Mouse (Mus musculus) CH12.LX (cell line): ENCODE results near the gene Wfdc21. TPM values are rescaled to one million over a fixed set of nuclear protein-coding genes. Genes with fewer than 3 reads are reported as not detected.

ENCODE experiments used
- DNase-seq: peaks from one replicate; pipeline ENCODE4 v3.0.0-alpha.2; 2013; ENCODE audit errors: extremely low read depth
- H3K27ac ChIP-seq: 2 replicates; pipeline ENCODE4 v1.5.1; 2012; ENCODE audit warnings: low read depth, mild to moderate bottlenecking, control low read depth, moderate library complexity; ENCODE audit not compliant: insufficient read depth
- H3K27me3 ChIP-seq: replicated peaks from 2 replicates; pipeline ENCODE3; 2012; ENCODE audit warnings: inconsistent platforms
- H3K36me3 ChIP-seq, 2 experiments: replicated peaks in 1 of 2; 2 replicates each; pipeline versions ENCODE3 to v1.6.1; 2012; ENCODE audit warnings: inconsistent platforms in 1 of 2, low read length in 1 of 2, mild to moderate bottlenecking in 1 of 2, mixed read lengths in 1 of 2, moderate library complexity in 1 of 2; ENCODE audit not compliant: control insufficient read depth in 1 of 2, insufficient read depth in 1 of 2
- H3K4me1 ChIP-seq, 2 experiments: 2 replicates each; pipeline ENCODE4 v1.6.1; 2012; ENCODE audit warnings: inconsistent platforms in 1 of 2, moderate library complexity in 1 of 2; ENCODE audit not compliant: insufficient read depth in 2 of 2, control insufficient read depth in 1 of 2
- H3K4me2 ChIP-seq: 2 replicates; pipeline ENCODE4 v1.6.1; 2012; ENCODE audit warnings: low read depth, mild to moderate bottlenecking, control low read depth; ENCODE audit not compliant: poor library complexity, insufficient read depth, severe bottlenecking
- H3K4me3 ChIP-seq, 3 experiments: fragments of 150-350 bp in 1 of 3; sonication (generic) in 1 of 3; replicated peaks in 1 of 3; 2 replicates each; pipeline versions ENCODE3 to v1.5.1; 2011 to 2012; ENCODE audit warnings: low read depth in 2 of 3, low read length in 2 of 3, mild to moderate bottlenecking in 2 of 3, moderate library complexity in 2 of 3, control low read depth in 1 of 3, improper control_type of control experiment in 1 of 3, inconsistent platforms in 1 of 3, mixed read lengths in 1 of 3; ENCODE audit not compliant: poor library complexity in 1 of 3
- H3K79me2 ChIP-seq: replicated peaks from 2 replicates; pipeline ENCODE4 v1.6.1; 2012; ENCODE audit warnings: mild to moderate bottlenecking, moderate library complexity; ENCODE audit not compliant: control insufficient read depth, poor library complexity, insufficient read depth, severe bottlenecking; ENCODE audit errors: extremely low read depth
- H3K9ac ChIP-seq: 2 replicates; pipeline ENCODE4 v1.6.1; 2012; ENCODE audit warnings: low read depth, mild to moderate bottlenecking, control low read depth, moderate library complexity; ENCODE audit not compliant: insufficient read depth
- H3K9me3 ChIP-seq: replicated peaks from 2 replicates; pipeline ENCODE3; 2012; ENCODE audit warnings: low read length, inconsistent platforms, mixed read lengths
- BHLHE40 ChIP-seq: IDR thresholded peaks from 2 replicates; pipeline ENCODE4 v1.6.1; 2011; ENCODE audit warnings: mild to moderate bottlenecking, low read depth, low read length, improper control_type of control experiment
- CHD1 ChIP-seq: IDR thresholded peaks from 2 replicates; pipeline ENCODE4 v1.6.1; 2012; ENCODE audit warnings: low read depth, low read length, improper control_type of control experiment, inconsistent platforms
- CHD2 ChIP-seq: IDR thresholded peaks from 2 replicates; pipeline ENCODE4 v1.6.1; 2011; ENCODE audit warnings: low read length, improper control_type of control experiment
- CTCF ChIP-seq, 2 experiments: IDR thresholded peaks in 1 of 2; conservative IDR thresholded peaks in 1 of 2; 2 replicates each; pipeline ENCODE4 v1.5.1; 2011 to 2012; ENCODE audit warnings: low read depth in 2 of 2, low read length in 2 of 2, improper control_type of control experiment in 1 of 2, inconsistent platforms in 1 of 2, mild to moderate bottlenecking in 1 of 2, moderate library complexity in 1 of 2
- E2F4 ChIP-seq: IDR thresholded peaks from 2 replicates; pipeline ENCODE4 v1.6.1; 2011; ENCODE audit warnings: low read depth, low read length, improper control_type of control experiment; ENCODE audit not compliant: insufficient replicate concordance
- ELF1 ChIP-seq: IDR thresholded peaks from 2 replicates; pipeline ENCODE4 v1.6.1; 2014; ENCODE audit warnings: low read depth, mild to moderate bottlenecking, inconsistent platforms, low read length, improper control_type of control experiment
- EP300 ChIP-seq: IDR thresholded peaks from 2 replicates; pipeline ENCODE4 v1.6.1; 2011; ENCODE audit warnings: low read length, improper control_type of control experiment
- ETS1 ChIP-seq: conservative IDR thresholded peaks from 2 replicates; pipeline ENCODE4 v1.6.1; 2012; ENCODE audit warnings: low read depth, mild to moderate bottlenecking, inconsistent platforms, low read length, improper control_type of control experiment, moderate library complexity
- GABPA ChIP-seq: IDR thresholded peaks from 2 replicates; pipeline ENCODE4 v1.6.1; 2012; ENCODE audit warnings: low read depth, low read length, improper control_type of control experiment, inconsistent platforms; ENCODE audit not compliant: insufficient replicate concordance
- HCFC1 ChIP-seq: IDR thresholded peaks from 2 replicates; pipeline ENCODE4 v1.6.1; 2012; ENCODE audit warnings: low read depth, mild to moderate bottlenecking, inconsistent platforms, low read length, improper control_type of control experiment
- IRF4 ChIP-seq: IDR thresholded peaks from 2 replicates; pipeline ENCODE4 v1.6.1; 2014; ENCODE audit warnings: low read depth, mild to moderate bottlenecking, inconsistent platforms, low read length, improper control_type of control experiment
- JUN ChIP-seq: IDR thresholded peaks from 2 replicates; pipeline ENCODE4 v1.6.1; 2011; ENCODE audit warnings: low read depth, mild to moderate bottlenecking, low read length, improper control_type of control experiment, moderate library complexity; ENCODE audit not compliant: insufficient read depth
- JUND ChIP-seq: conservative IDR thresholded peaks from 2 replicates; pipeline ENCODE4 v1.6.1; 2011; ENCODE audit warnings: low read depth, low read length, improper control_type of control experiment
- KAT2A ChIP-seq: IDR thresholded peaks from 2 replicates; pipeline ENCODE4 v1.6.1; 2012; ENCODE audit warnings: low read length, improper control_type of control experiment, inconsistent platforms; ENCODE audit not compliant: insufficient replicate concordance
- MAFK ChIP-seq: IDR thresholded peaks from 2 replicates; pipeline ENCODE4 v1.6.1; 2011; ENCODE audit warnings: low read length, improper control_type of control experiment; ENCODE audit not compliant: insufficient replicate concordance
- MAX ChIP-seq: IDR thresholded peaks from 2 replicates; pipeline ENCODE4 v1.6.1; 2011; ENCODE audit warnings: low read length, improper control_type of control experiment
- MAZ ChIP-seq: IDR thresholded peaks from 2 replicates; pipeline ENCODE4 v1.6.1; 2012; ENCODE audit warnings: low read depth, mild to moderate bottlenecking, inconsistent platforms, low read length, improper control_type of control experiment, moderate library complexity
- MEF2A ChIP-seq: IDR thresholded peaks from 2 replicates; pipeline ENCODE4 v1.6.1; 2014; ENCODE audit warnings: low read depth, mild to moderate bottlenecking, inconsistent platforms, low read length, improper control_type of control experiment, borderline replicate concordance
- MXI1 ChIP-seq: IDR thresholded peaks from 2 replicates; pipeline ENCODE4 v1.6.1; 2011; ENCODE audit warnings: mild to moderate bottlenecking, low read depth, low read length, improper control_type of control experiment
- MYC ChIP-seq: IDR thresholded peaks from 2 replicates; pipeline ENCODE4 v1.6.1; 2011; ENCODE audit warnings: low read depth, mild to moderate bottlenecking, improper control_type of control experiment, low read length
- NELFE ChIP-seq: IDR thresholded peaks from 2 replicates; pipeline ENCODE4 v1.6.1; 2011; ENCODE audit warnings: low read depth, low read length, improper control_type of control experiment
- NRF1 ChIP-seq: IDR thresholded peaks from 2 replicates; pipeline ENCODE4 v1.6.1; 2014; ENCODE audit warnings: low read depth, mild to moderate bottlenecking, inconsistent platforms, low read length, improper control_type of control experiment, moderate library complexity
- PAX5 ChIP-seq: IDR thresholded peaks from 2 replicates; pipeline ENCODE4 v1.6.1; 2012; ENCODE audit warnings: low read length, inconsistent platforms, mixed read lengths
- POLR2A ChIP-seq: IDR thresholded peaks from 2 replicates; pipeline ENCODE4 v1.6.1; 2011; ENCODE audit warnings: low read depth, mild to moderate bottlenecking, improper control_type of control experiment, low read length
- POLR2AphosphoS2 ChIP-seq: IDR thresholded peaks from 2 replicates; pipeline ENCODE4 v1.6.1; 2011; ENCODE audit warnings: low read depth, low read length, improper control_type of control experiment
- RAD21 ChIP-seq: IDR thresholded peaks from 2 replicates; pipeline ENCODE4 v1.6.1; 2011; ENCODE audit warnings: low read depth, mild to moderate bottlenecking, low read length, improper control_type of control experiment, moderate library complexity
- RCOR1 ChIP-seq: conservative IDR thresholded peaks from 2 replicates; pipeline ENCODE4 v1.6.1; 2012; ENCODE audit warnings: low read depth, mild to moderate bottlenecking, inconsistent platforms, low read length, improper control_type of control experiment
- SIN3A ChIP-seq: IDR thresholded peaks from 2 replicates; pipeline ENCODE4 v1.6.1; 2012; ENCODE audit warnings: low read length, improper control_type of control experiment, inconsistent platforms
- SMC3 ChIP-seq: IDR thresholded peaks from 2 replicates; pipeline ENCODE4 v1.6.1; 2011; ENCODE audit warnings: low read depth, low read length, improper control_type of control experiment
- TBP ChIP-seq: conservative IDR thresholded peaks from 2 replicates; pipeline ENCODE4 v1.6.1; 2011; ENCODE audit warnings: low read depth, low read length, improper control_type of control experiment
- TCF12 ChIP-seq: IDR thresholded peaks from 2 replicates; pipeline ENCODE4 v1.6.1; 2014; ENCODE audit warnings: low read depth, mild to moderate bottlenecking, inconsistent platforms, low read length, improper control_type of control experiment
- UBTF ChIP-seq: IDR thresholded peaks from 2 replicates; pipeline ENCODE4 v1.6.1; 2012; ENCODE audit warnings: low read depth, mild to moderate bottlenecking, inconsistent platforms, low read length, improper control_type of control experiment, moderate library complexity
- USF1 ChIP-seq: IDR thresholded peaks from 2 replicates; pipeline ENCODE4 v1.6.1; 2014; ENCODE audit warnings: low read depth, mild to moderate bottlenecking, inconsistent platforms, low read length, improper control_type of control experiment
- USF2 ChIP-seq: conservative IDR thresholded peaks from 2 replicates; pipeline ENCODE4 v1.6.1; 2011; ENCODE audit warnings: low read depth, low read length, improper control_type of control experiment
- ZC3H11A ChIP-seq: IDR thresholded peaks from 2 replicates; pipeline ENCODE4 v1.6.1; 2012; ENCODE audit warnings: low read depth, mild to moderate bottlenecking, inconsistent platforms, low read length, improper control_type of control experiment
- ZKSCAN1 ChIP-seq: IDR thresholded peaks from 2 replicates; pipeline ENCODE4 v1.6.1; 2012; ENCODE audit warnings: low read depth, inconsistent platforms, low read length, improper control_type of control experiment, borderline replicate concordance
- ZMIZ1 ChIP-seq: IDR thresholded peaks from 2 replicates; pipeline ENCODE4 v1.6.1; 2012; ENCODE audit warnings: low read depth, mild to moderate bottlenecking, inconsistent platforms, low read length, improper control_type of control experiment
- ZNF384 ChIP-seq: IDR thresholded peaks from 2 replicates; pipeline ENCODE4 v1.6.1; 2012; ENCODE audit warnings: low read depth, low read length, improper control_type of control experiment, inconsistent platforms
- dilution Hi-C: fragments of 300-500 bp; cut with MboI; formaldehyde crosslinking; loops from 2 replicates; pipeline ENCODE4 v1.14.3; 2020; ENCODE audit warnings: low sequenced_read_pairs; ENCODE audit not compliant: extremely low pct_unique_long_range_greater_than_20kb, extremely low pct_ligation_motif_present
- in situ Hi-C: fragments of 300-500 bp; cut with MboI; formaldehyde crosslinking; loops from 3 replicates; pipeline ENCODE4 v1.14.3; 2019; ENCODE audit warnings: low sequenced_read_pairs, low pct_ligation_motif_present, low pct_unique_long_range_greater_than_20kb, mixed read lengths
- polyA plus RNA-seq: library from polyadenylated mRNA; unstranded; fragments of >175 nt; gene quantifications from 2 replicates; pipeline ENCODE4 v1.2.1, GENCODE M21; 2012; ENCODE audit warnings: low read depth; ENCODE audit not compliant: insufficient read length
- total RNA-seq, 2 experiments: library from RNA; depleted of rRNA; stranded (reverse); fragments of 300-350 nt in 1 of 2; fragments of >200 nt in 1 of 2; gene quantifications; 2 replicates each; pipeline ENCODE4 v1.2.3; 2012 to 2014

Gene Wfdc21
- total and polyA plus RNA-seq, 3 experiments, result 1.6 to 14.7 (median 2.6) TPM

DNA sequence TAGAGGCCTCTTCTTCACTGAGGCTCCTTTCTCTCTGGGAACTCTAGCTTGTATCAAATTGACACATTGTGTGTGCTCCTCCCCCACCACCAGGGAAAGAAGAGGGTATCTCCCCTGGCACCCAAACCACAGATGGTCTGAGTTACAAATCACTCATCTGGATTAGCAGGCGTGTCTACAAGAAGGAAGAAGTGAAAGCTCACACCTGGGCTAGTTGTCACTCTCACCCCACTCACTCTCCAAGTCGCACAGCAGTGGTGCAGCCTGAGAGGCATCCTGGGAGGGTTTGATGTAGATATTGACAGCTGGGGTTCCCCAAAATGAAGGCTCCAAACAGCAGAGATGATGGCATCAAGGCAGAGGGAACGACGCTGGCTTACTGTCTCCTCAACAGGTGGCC, 588 bp upstream of the Wfdc21 start:
- DNase-seq, result peak; percentile 97
- Histone ChIP-seq H3K27ac (no peak overlapping the region), H3K4me1 (peaks cover 30 to 62% of the 10 kb centered on the region in 2 experiments)
- TF ChIP-seq EP300 (peak; percentile 94), POLR2AphosphoS2 (no peak), SMC3 (no peak; the same call in 1 of the 2 replicates), MEF2A (peak; percentile 92), HCFC1 (no peak), CHD1 (no peak), POLR2A (no peak), MYC (peak; percentile 56; the same call in 1 of the 2 replicates), USF2 (no peak), NRF1 (no peak), MAFK (peak; percentile 77), PAX5 (no peak), MXI1 (no peak; the same call in 1 of the 2 replicates), UBTF (no peak), KAT2A (no peak), SIN3A (peak; percentile 94), JUND (peak; percentile 67), ETS1 (peak; percentile 97), NELFE (peak; percentile 44; the same call in 1 of the 2 replicates), E2F4 (no peak), ZC3H11A (no peak), GABPA (no peak), ZKSCAN1 (no peak), ZNF384 (no peak), MAX (peak; percentile 69), ELF1 (peak; percentile 35; the same call in 1 of the 2 replicates), MAZ (peak; percentile 70), TCF12 (peak; percentile 99), IRF4 (peak; percentile 95), CTCF (conservative IDR thresholded peaks at IDR 0.05 in 1 of 2, IDR thresholded peaks at IDR 0.05 in 1 of 2; ENCODE audit: low read depth in 2 of 2, low read length in 2 of 2) (no peak), ZMIZ1 (no peak), RAD21 (no peak; the same call in 1 of the 2 replicates), USF1 (no peak), CHD2 (peak; percentile 87), TBP (no peak), JUN (peak; percentile 52), BHLHE40 (peak; percentile 97), RCOR1 (peak; percentile 95; the same call in 1 of the 2 replicates)
- TF ChIP-seq, all 38 proteins: peak for 17
- in situ Hi-C loops (loop anchor here (10.0 kb wide), 1 partner anchor 181 kb away; no protein-coding TSS in a partner anchor), dilution Hi-C loops (no loop called here)
- 0 out of 2 replicates have a peak overlapping the region, but pooled peaks have one; percentile 0 for H3K4me2 ChIP-seq
- no peak overlapping the region for H3K4me3 ChIP-seq
- no peak overlapping the region for H3K9ac ChIP-seq
- H3K9me3 ChIP-seq, result no peaks in the 10 kb centered on the region
- H3K27me3 ChIP-seq, result peaks cover 15% of the 10 kb centered on the region
- no peaks in the 10 kb centered on the region for H3K79me2 ChIP-seq
- H3K36me3 ChIP-seq, result no peaks in the 10 kb centered on the region
